Mouse (Mus musculus): Measurements from ENCODE around the gene Vmn1r236.

DNA sequence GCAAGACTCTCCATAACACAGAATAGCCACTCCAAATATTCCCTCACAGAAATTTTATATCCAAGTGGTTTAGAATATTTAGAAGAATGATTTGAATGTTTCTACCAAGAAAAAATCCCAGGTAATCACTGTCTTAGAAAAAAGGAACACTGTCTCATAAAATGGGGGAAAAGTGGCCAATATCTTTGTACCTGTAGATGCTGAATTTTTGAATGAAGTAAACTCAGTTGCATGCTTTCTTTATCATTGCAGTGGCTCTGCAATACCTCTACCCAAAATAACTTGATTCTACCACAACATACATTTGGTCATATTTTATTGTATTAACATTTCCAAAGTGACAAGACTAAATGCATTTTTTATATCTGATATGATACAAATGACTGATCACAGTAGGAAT lies 26.6 kb upstream of the Vmn1r236 start, which contains the start of gene Vmn1r235:
- TF ChIP-seq MXI1 (IDR thresholded peaks at IDR 0.05; ENCODE audit: low read depth, low read length), result no peak
- no peak for TF ChIP-seq NRF1 (IDR thresholded peaks at IDR 0.05; ENCODE audit: low read depth, low read length)
- no peak for TF ChIP-seq CTCF (conservative IDR thresholded peaks at IDR 0.05 in 1 of 2, IDR thresholded peaks at IDR 0.05 in 1 of 2; ENCODE audit: low read depth in 2 of 2, low read length in 2 of 2)
- no peak for TF ChIP-seq SMC3 (IDR thresholded peaks at IDR 0.05; ENCODE audit: low read depth, low read length)
- TF ChIP-seq POLR2AphosphoS2 (IDR thresholded peaks at IDR 0.05; ENCODE audit: low read depth, low read length), result no peak
- no peak for TF ChIP-seq EP300 (IDR thresholded peaks at IDR 0.05; ENCODE audit: low read length)
- TF ChIP-seq POLR2A (IDR thresholded peaks at IDR 0.05; ENCODE audit: low read depth, low read length), result no peak
- TF ChIP-seq ELF1 (IDR thresholded peaks at IDR 0.05; ENCODE audit: low read depth, low read length), result no peak
- TF ChIP-seq ETS1 (conservative IDR thresholded peaks at IDR 0.05; ENCODE audit: low read depth, low read length), result no peak
- TF ChIP-seq CHD1 (IDR thresholded peaks at IDR 0.05; ENCODE audit: low read depth, low read length), result no peak
- no peak for TF ChIP-seq USF1 (IDR thresholded peaks at IDR 0.05; ENCODE audit: low read depth, low read length)

All from CH12.LX (cell line).